Mouse (Mus musculus) colon, adult 2 months (tissue): ENCODE measurements around the gene Gpc5. TPM values are rescaled to one million over a fixed set of nuclear protein-coding genes. Genes with fewer than 3 reads are reported as not detected.

ENCODE experiments used
- polyA plus RNA-seq: library from polyadenylated mRNA; depleted of rRNA; stranded (reverse); fragments of >200 nt; gene quantifications from 2 replicates; pipeline ENCODE4 v1.2.3, GENCODE M21; 2012; rRNA removed

The Gpc5 gene
- polyA plus RNA-seq: not detected in 2 replicates

GRCm38 (mm10) chr14:115092081-115092480 is at the start of gene Gpc5:
Gpc5 (plus strand) TSS chr14:115092215.

